Mouse (Mus musculus) kidney, embryonic 14.5 days (tissue): ENCODE measurements at regions not wholly inside any gene's neighbourhood (a gene's known extent, or its start where the extent isn't known, plus 50 kb on each side); places are given as distances from the start of the nearest gene placed in this dataset.

Source experiments
- ATAC-seq: fragments of 200-750 bp; cut with Nextera tagmentation; 2 replicates; pipeline ENCODE4 v1.8.0; 2017; ENCODE audit warnings: moderate number of reproducible peaks, mild to moderate bottlenecking, moderate TSS enrichment, moderate library complexity; ENCODE audit not compliant: low FRiP score, low TSS enrichment
- H3K27ac ChIP-seq: fragments of 300-500 bp; sonication (generic); 2 replicates; pipeline ENCODE4 v1.5.1; 2014; ENCODE audit warnings: low read depth, mild to moderate bottlenecking, low read length, moderate library complexity, mixed read lengths
- H3K27me3 ChIP-seq: fragments of 300-500 bp; sonication (generic); 2 replicates; pipeline ENCODE4 v1.6.1; 2014; ENCODE audit warnings: mild to moderate bottlenecking, low read length; ENCODE audit not compliant: control insufficient read depth, insufficient read depth
- H3K36me3 ChIP-seq: fragments of 300-500 bp; sonication (generic); 2 replicates; pipeline ENCODE4 v1.6.1; 2014; ENCODE audit warnings: low read length, mixed read lengths; ENCODE audit not compliant: control insufficient read depth, insufficient read depth
- H3K4me1 ChIP-seq: fragments of 300-500 bp; sonication (generic); 2 replicates; pipeline ENCODE4 v1.6.1; 2014; ENCODE audit warnings: low read length, mixed read lengths; ENCODE audit not compliant: control insufficient read depth, insufficient read depth
- H3K4me2 ChIP-seq: fragments of 300-500 bp; sonication (generic); replicated peaks from 2 replicates; pipeline ENCODE4 v1.6.1; 2014; ENCODE audit warnings: low read depth, mild to moderate bottlenecking, low read length
- H3K4me3 ChIP-seq: fragments of 300-500 bp; sonication (generic); 2 replicates; pipeline ENCODE4 v1.5.1; 2014; ENCODE audit warnings: mild to moderate bottlenecking, low read length
- H3K9ac ChIP-seq: fragments of 300-500 bp; sonication (generic); 2 replicates; pipeline ENCODE4 v1.6.1; 2014; ENCODE audit warnings: low read depth, mild to moderate bottlenecking, low read length, moderate library complexity
- H3K9me3 ChIP-seq: fragments of 300-500 bp; sonication (generic); 2 replicates; pipeline ENCODE4 v1.6.1; 2016; ENCODE audit warnings: low read length; ENCODE audit not compliant: control insufficient read depth
- WGBS: fragments of 180-500 bp; shearing (Covaris S2); extraction: QIAGEN DNeasy Blood & Tissue Kit; methylation state at CpG from one replicate; pipeline ENCODE4 v1.1.7; 2014; 5-methylcytosine and 5-hydroxymethylcytosine counted together

DNA sequence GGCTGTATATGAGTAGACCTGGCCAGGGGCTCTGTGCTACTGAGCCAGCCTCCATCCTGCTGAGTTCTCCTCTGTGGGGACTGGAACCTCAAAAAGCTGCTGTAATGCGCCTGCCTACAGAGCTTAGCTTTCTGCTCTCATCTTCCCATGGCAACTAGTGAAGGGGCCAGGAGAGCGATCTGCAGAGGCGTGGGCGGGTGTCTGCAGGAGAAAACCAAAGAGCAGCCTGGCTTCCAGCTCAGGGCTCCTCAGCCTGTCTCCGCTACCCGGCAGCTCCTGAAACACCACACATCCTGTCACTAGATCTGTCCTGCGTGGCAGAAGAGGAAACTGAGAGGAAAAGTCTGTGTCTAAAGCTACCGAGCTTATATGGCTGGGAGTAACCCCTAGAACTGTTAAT lies 384.9 kb upstream of the Myt1l start:
- ATAC-seq = no peak
- no peaks in the 10 kb centered on the region for H3K4me1 ChIP-seq
- H3K9ac ChIP-seq = no peak overlapping the region
- H3K4me3 ChIP-seq = no peak overlapping the region
- H3K27me3 ChIP-seq = no peaks in the 10 kb centered on the region
- no peak overlapping the region for H3K27ac ChIP-seq
- H3K36me3 ChIP-seq = no peaks in the 10 kb centered on the region
- no peaks in the 10 kb centered on the region for H3K9me3 ChIP-seq
- 40% methylated on average over 8 of the region's 8 CpGs for WGBS
- H3K4me2 ChIP-seq = no peak overlapping the region

DNA sequence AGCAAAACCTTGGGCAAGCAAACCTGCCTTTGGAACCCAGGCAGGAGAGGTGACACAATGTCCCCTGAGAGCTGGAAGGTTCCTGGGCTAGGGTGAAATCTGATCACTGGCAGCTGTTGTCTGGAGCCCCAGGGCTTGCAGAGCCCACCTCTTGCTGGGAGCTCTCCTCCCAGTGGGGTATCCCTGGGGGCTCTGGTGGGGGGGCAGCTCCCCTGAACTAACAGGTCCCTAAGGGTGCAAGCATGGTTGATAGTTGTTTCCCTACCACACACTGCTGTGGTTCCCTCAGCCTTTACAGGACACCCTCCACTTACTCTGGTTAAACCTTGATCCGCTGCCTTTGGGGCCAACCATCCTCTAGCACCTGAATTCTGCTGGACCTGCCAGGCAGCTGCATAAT lies 367.3 kb upstream of the Myt1l start:
- no peak overlapping the region for H3K27ac ChIP-seq
- H3K4me1 ChIP-seq = no peaks in the 10 kb centered on the region
- no peak overlapping the region for H3K4me3 ChIP-seq
- no peak overlapping the region for H3K9ac ChIP-seq
- H3K36me3 ChIP-seq = no peaks in the 10 kb centered on the region
- WGBS = 91% methylated on average over 1 of the region's 1 CpGs
- no peak overlapping the region for H3K4me2 ChIP-seq
- no peaks in the 10 kb centered on the region for H3K27me3 ChIP-seq
- H3K9me3 ChIP-seq = no peaks in the 10 kb centered on the region
- no peak for ATAC-seq

DNA sequence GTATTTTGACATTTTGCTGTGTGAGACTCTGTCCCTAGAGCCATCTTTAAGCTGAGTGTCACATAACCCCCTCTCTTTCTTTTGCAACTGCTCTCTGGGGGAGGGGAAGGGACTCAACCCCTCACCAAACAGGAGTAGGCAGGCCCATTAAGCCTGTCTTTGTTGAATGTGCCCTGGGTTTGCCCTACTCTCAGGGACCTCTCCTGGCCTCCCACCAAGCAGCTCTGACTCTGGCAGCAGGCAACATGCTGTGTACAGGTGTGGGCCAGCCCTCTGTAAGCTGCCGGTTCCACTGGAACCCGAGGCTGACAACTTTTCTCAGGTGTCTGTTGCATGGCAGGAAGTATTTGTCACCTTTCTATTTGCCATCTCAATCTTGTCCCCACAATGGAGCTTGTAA lies 366.6 kb upstream of the Myt1l start:
- H3K36me3 ChIP-seq = no peaks in the 10 kb centered on the region
- no peak for ATAC-seq
- no peak overlapping the region for H3K27ac ChIP-seq
- H3K27me3 ChIP-seq = no peaks in the 10 kb centered on the region
- no peaks in the 10 kb centered on the region for H3K4me1 ChIP-seq
- WGBS = 14% methylated on average over 2 of the region's 2 CpGs
- H3K9me3 ChIP-seq = no peaks in the 10 kb centered on the region
- H3K9ac ChIP-seq = no peak overlapping the region
- H3K4me2 ChIP-seq = no peak overlapping the region
- no peak overlapping the region for H3K4me3 ChIP-seq

DNA sequence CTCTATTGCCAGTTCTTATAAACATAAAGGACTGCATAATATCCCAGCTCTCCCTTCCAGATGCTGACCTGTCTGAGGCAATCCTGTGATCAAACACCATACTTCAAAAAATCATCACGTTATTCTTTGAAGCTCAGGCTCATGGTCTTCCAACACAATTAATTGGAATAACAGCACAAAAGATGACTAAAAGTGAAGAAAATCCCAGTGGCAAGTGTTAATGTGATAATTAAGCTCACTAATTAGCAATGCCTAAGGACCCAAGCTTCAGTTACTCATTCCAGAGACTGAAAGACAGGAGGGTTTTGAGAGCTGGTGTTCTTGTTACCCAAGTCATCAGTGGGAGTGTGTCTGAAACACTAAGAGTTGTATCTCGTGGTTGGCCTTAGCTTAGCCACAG lies 363.5 kb upstream of the Myt1l start:
- WGBS = 91% methylated on average over 2 of the region's 2 CpGs
- ATAC-seq = no peak

DNA sequence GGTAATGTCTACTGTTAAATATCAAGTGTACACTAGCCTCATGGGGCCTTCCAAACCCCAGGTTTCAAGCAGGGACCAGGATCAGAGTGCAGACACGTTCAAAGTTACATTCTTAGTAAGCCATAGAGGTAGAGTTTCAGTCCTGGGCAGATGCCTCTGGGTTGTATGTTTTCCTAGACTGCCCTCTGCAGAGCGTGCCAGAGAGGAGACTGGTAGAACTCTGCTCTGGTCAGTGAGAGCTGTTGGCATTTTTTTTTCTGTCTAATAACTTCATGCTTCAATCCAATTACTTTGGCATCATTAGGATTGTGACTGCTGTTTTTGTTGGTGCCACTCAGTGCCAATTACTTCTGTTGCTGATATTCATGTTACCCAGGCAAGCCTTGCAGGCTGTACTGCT lies 361.9 kb upstream of the Myt1l start:
- no peaks in the 10 kb centered on the region for H3K27me3 ChIP-seq
- H3K9me3 ChIP-seq = no peaks in the 10 kb centered on the region
- 49% methylated on average over 2 of the region's 2 CpGs for WGBS
- no peak overlapping the region for H3K4me2 ChIP-seq
- H3K36me3 ChIP-seq = no peaks in the 10 kb centered on the region
- H3K9ac ChIP-seq = no peak overlapping the region
- H3K27ac ChIP-seq = no peak overlapping the region
- no peak overlapping the region for H3K4me3 ChIP-seq
- no peak for ATAC-seq
- H3K4me1 ChIP-seq = no peaks in the 10 kb centered on the region

More for the DNA sequence above, 363.5 kb upstream of the Myt1l start:
- no peaks in the 10 kb centered on the region for H3K27me3 ChIP-seq
- H3K4me2 ChIP-seq = no peak overlapping the region
- H3K4me1 ChIP-seq = no peaks in the 10 kb centered on the region
- H3K9ac ChIP-seq = no peak overlapping the region
- H3K9me3 ChIP-seq = no peaks in the 10 kb centered on the region
- no peak overlapping the region for H3K4me3 ChIP-seq
- H3K27ac ChIP-seq = no peak overlapping the region
- no peaks in the 10 kb centered on the region for H3K36me3 ChIP-seq

DNA sequence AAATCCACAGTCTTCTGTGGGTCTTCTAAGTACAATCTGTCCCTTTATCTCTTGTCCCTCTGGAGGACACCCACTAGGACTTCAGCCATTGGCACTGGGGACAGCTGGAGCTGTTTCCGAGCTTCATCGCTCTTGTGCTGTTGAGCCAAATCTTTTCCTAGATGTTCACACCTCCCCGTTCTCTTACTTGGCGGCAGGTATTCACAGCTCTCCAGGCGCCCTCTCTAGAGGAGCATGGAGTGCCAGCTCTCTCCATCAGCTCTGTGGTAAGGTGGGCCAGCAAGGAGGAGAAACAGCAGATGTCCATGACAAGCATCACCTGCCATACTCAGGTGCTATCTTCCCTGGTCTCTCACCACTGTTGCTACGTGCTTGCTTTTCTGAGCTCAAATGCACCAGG lies 360.3 kb upstream of the Myt1l start:
- Histone ChIP-seq H3K9me3 (no peaks in the 10 kb centered on the region), H3K4me1 (no peaks in the 10 kb centered on the region), H3K4me3 (no peak overlapping the region), H3K27ac (no peak overlapping the region), H3K4me2 (no peak overlapping the region), H3K36me3 (no peaks in the 10 kb centered on the region), H3K9ac (no peak overlapping the region), H3K27me3 (no peaks in the 10 kb centered on the region)
- WGBS = 82% methylated on average over 6 of the region's 6 CpGs
- ATAC-seq = no peak

DNA sequence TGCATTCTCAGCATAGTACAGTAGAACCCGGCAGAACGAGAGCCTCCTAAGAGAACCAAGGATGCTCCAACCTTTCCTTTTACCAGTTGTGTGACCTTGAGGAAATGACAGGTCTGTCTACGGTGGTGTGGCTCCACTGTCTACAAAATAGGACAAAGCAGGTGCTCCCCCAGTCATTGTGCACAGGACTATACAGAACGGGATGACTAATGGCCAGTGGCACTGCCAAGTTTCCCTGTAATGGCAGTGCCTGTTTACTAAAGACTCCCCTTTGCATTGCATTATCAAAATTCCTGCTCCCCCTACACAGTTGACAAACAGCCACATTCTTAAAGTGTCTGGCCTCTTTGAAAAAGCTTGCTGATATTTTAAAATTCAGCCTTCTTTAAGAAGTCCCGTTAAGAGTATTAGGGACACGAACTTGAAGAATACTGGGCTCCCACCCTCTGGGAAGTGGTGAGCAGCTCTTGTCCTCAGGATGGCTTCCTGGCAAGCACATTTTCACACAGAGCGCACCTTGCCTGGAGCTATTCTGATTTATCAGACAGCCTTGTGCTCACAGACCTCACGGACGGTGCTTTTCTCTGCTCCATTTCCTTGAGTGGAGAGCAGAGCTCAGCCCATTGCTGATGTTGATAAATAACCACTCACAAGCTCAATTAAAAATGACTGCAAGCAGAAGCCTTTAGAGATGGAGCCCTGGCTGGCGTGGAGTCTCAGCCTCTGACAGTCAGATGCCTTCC lies 352.3 kb upstream of the Myt1l start:
- WGBS = 66% methylated on average over 10 of the region's 10 CpGs
- Histone ChIP-seq H3K9ac (no peak overlapping the region), H3K9me3 (no peaks in the 10 kb centered on the region), H3K27ac (no peak overlapping the region), H3K27me3 (no peaks in the 10 kb centered on the region), H3K4me3 (no peak overlapping the region), H3K4me1 (no peaks in the 10 kb centered on the region), H3K4me2 (no peak overlapping the region), H3K36me3 (no peaks in the 10 kb centered on the region)
- ATAC-seq = no peak

DNA sequence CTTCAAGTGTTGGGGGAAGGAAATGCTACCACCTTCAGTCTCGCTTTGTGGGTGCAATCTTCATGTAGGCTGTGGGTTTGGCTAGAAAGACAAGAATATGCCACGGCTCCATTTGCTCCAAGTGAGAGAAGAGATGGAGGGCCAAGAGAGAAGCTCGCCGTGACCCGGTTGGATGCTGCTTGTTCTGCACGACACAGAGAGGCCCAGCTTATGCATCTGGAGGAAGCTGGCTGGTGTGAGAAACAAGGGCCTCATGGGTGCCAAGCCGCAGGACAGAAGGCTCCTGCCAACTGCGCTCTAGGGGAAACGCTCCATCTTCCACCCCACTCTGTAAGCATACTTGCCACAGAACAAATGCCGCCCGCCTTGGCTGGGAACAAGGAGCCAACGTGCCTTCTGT lies 351.0 kb upstream of the Myt1l start:
- ATAC-seq = no peak

DNA sequence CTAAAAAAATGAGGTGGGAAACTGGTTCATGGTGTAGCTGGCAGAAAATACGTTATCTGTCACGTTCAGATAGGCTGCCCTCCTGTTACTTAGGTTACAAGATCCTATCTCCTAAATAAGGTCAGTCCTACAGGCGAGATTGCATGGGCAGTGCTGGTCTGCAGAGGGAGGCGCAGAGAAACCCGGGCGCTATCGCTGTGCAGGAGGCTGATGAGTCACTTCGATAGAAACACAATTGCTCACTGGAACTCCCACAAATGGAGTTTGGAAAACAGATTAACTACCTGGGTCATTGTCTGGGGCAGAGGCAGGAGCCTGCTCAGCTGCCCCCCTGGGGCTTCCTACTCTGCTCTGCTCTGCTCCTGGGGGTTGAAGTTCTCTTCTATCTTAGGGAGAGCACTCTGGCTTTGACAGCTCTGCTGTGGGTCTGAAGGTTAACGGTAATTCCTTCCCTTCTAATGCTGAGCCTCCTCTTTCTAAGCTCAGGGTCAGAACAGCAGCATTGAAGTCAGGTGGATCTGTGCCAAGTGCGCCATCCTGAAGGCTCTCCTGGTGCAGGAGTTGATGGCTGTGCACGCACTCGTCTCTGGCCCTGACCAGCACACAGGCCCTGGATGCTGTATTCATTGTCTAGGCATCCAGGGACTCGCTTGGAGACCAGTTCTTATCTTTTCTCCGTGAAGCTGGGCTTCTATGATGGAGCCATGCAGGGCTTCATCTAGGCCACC lies 349.9 kb upstream of the Myt1l start:
- Histone ChIP-seq H3K4me1 (no peaks in the 10 kb centered on the region), H3K4me3 (no peak overlapping the region), H3K9ac (no peak overlapping the region), H3K36me3 (no peaks in the 10 kb centered on the region), H3K27me3 (no peaks in the 10 kb centered on the region), H3K4me2 (no peak overlapping the region), H3K27ac (no peak overlapping the region), H3K9me3 (no peaks in the 10 kb centered on the region)
- WGBS = 61% methylated on average over 14 of the region's 14 CpGs
- ATAC-seq = peak; percentile 20; the same call in 1 of the 2 replicates

More for the DNA sequence above, 351.0 kb upstream of the Myt1l start:
- Histone ChIP-seq H3K4me2 (no peak overlapping the region), H3K27me3 (no peaks in the 10 kb centered on the region), H3K27ac (no peak overlapping the region), H3K9ac (no peak overlapping the region), H3K4me1 (no peaks in the 10 kb centered on the region), H3K4me3 (no peak overlapping the region), H3K36me3 (no peaks in the 10 kb centered on the region), H3K9me3 (no peaks in the 10 kb centered on the region)
- WGBS = 90% methylated on average over 12 of the region's 12 CpGs
